Mouse (Mus musculus): ENCODE measurements around the gene Ube2o. TPM values are rescaled to one million over a fixed set of nuclear protein-coding genes. Genes with fewer than 3 reads are reported as not detected.

Gene Ube2o
- polyA plus RNA-seq, 2 experiments: 18.7 to 29.7 TPM

- under 1% methylated on average over 36 of the region's 39 CpGs for WGBS
- TF ChIP-seq POLR2A (IDR thresholded peaks at IDR 0.05; ENCODE audit: borderline replicate concordance, extremely low read depth, insufficient read depth, insufficient read length): no peak
- Histone ChIP-seq H3K27me3 (ENCODE audit: control insufficient read depth, insufficient read depth, low read length) (no peaks in the 10 kb centered on the region), H3K4me2 (replicated peaks; ENCODE audit: low read depth, low read length, severe bottlenecking) (peak overlapping the region; percentile 79), H3K9ac (ENCODE audit: low read depth, low read length, severe bottlenecking) (peak overlapping the region; percentile 88), H3K4me1 (ENCODE audit: control insufficient read depth, insufficient read depth, low read length) (peaks cover 10% of the 10 kb centered on the region), H3K36me3 (ENCODE audit: control insufficient read depth, insufficient read depth, low read length) (peaks cover 26% of the 10 kb centered on the region), H3K27ac (replicated peaks; ENCODE audit: low read depth, low read length) (peak overlapping the region; percentile 81), H3K4me3 (replicated peaks; ENCODE audit: low read length) (peak overlapping the region; percentile 93), H3K9me3 (ENCODE audit: control insufficient read depth, low read length) (no peaks in the 10 kb centered on the region)
- ATAC-seq (ENCODE audit: low FRiP score, low read depth): peak; percentile 24; the same call in 1 of the 2 replicates
- no peak for DNase-seq (ENCODE audit: low spot score)
Measured at GRCm38 (mm10) chr11:116489771-116490231, 91.4 kb downstream of the Ube2o start.

GRCm38 (mm10) chr11:116488693-116489375 is 92.4 kb downstream of the Ube2o start:
- ATAC-seq (ENCODE audit: low FRiP score, low read depth): no peak

GRCm38 (mm10) chr11:116488207-116488606 is 93.0 kb downstream of the Ube2o start:
- TF ChIP-seq POLR2A (IDR thresholded peaks at IDR 0.05; ENCODE audit: borderline replicate concordance, extremely low read depth, insufficient read depth, insufficient read length): no peak
- Histone ChIP-seq H3K36me3 (ENCODE audit: control insufficient read depth, insufficient read depth, low read length) (peaks cover 42% of the 10 kb centered on the region), H3K4me2 (replicated peaks; ENCODE audit: low read depth, low read length, severe bottlenecking) (no peak overlapping the region), H3K4me1 (ENCODE audit: control insufficient read depth, insufficient read depth, low read length) (peaks cover 10% of the 10 kb centered on the region), H3K4me3 (replicated peaks; ENCODE audit: low read length) (no peak overlapping the region), H3K9me3 (ENCODE audit: control insufficient read depth, low read length) (no peaks in the 10 kb centered on the region), H3K9ac (ENCODE audit: low read depth, low read length, severe bottlenecking) (no peak overlapping the region), H3K27me3 (ENCODE audit: control insufficient read depth, insufficient read depth, low read length) (no peaks in the 10 kb centered on the region), H3K27ac (replicated peaks; ENCODE audit: low read depth, low read length) (no peak overlapping the region)
- ATAC-seq (ENCODE audit: low FRiP score, low read depth): no peak
- DNase-seq (ENCODE audit: low spot score): no peak

More at GRCm38 (mm10) chr11:116488693-116489375, 92.4 kb downstream of the Ube2o start:
- peaks cover 10% of the 10 kb centered on the region for H3K4me1 ChIP-seq (ENCODE audit: control insufficient read depth, insufficient read depth, low read length)
- TF ChIP-seq POLR2A (IDR thresholded peaks at IDR 0.05; ENCODE audit: borderline replicate concordance, extremely low read depth, insufficient read depth, insufficient read length): no peak
- peak overlapping the region; percentile 93 for H3K4me3 ChIP-seq (replicated peaks; ENCODE audit: low read length)
- H3K9ac ChIP-seq (ENCODE audit: low read depth, low read length, severe bottlenecking): peak overlapping the region; percentile 88
- H3K27me3 ChIP-seq (ENCODE audit: control insufficient read depth, insufficient read depth, low read length): no peaks in the 10 kb centered on the region
- DNase-seq (ENCODE audit: low spot score): no peak
- peak overlapping the region; percentile 79 for H3K4me2 ChIP-seq (replicated peaks; ENCODE audit: low read depth, low read length, severe bottlenecking)
- H3K9me3 ChIP-seq (ENCODE audit: control insufficient read depth, low read length): no peaks in the 10 kb centered on the region
- H3K27ac ChIP-seq (replicated peaks; ENCODE audit: low read depth, low read length): no peak overlapping the region
- 76% methylated on average over 14 of the region's 14 CpGs for WGBS
- H3K36me3 ChIP-seq (ENCODE audit: control insufficient read depth, insufficient read depth, low read length): peaks cover 36% of the 10 kb centered on the region

Other genes starting within 250 kb of the Ube2o start
- 0.85 and 0.88 TPM in 2 replicates for gene Foxj1, start 246.0 kb downstream of the Ube2o start, polyA plus RNA-seq (2012; rRNA removed)
- gene Foxj1, start 246.0 kb downstream of the Ube2o start, polyA plus RNA-seq (2014; fragmentation: Nextera tagmentation; extraction: Ambion mirVana): 0.14 TPM in 1 of 2 replicates, not detected in the other
- 20.1 and 23.2 TPM in 2 replicates for gene Rnf157, start 168.4 kb downstream of the Ube2o start, polyA plus RNA-seq (2012; rRNA removed)
- 17.3 and 19.7 TPM in 2 replicates for gene Rnf157, start 168.4 kb downstream of the Ube2o start, polyA plus RNA-seq (2014; fragmentation: Nextera tagmentation; extraction: Ambion mirVana)
- gene Ubald2, start 147.4 kb downstream of the Ube2o start, polyA plus RNA-seq (2012; rRNA removed): 131 and 148 TPM in 2 replicates
- 46.2 and 48.6 TPM in 2 replicates for gene Ubald2, start 147.4 kb downstream of the Ube2o start, polyA plus RNA-seq (2014; fragmentation: Nextera tagmentation; extraction: Ambion mirVana)
- 0.09 and 0.33 TPM in 2 replicates for gene Qrich2, start 115.2 kb downstream of the Ube2o start, polyA plus RNA-seq (2012; rRNA removed)
- 0.17 and 0.36 TPM in 2 replicates for gene Qrich2, start 115.2 kb downstream of the Ube2o start, polyA plus RNA-seq (2014; fragmentation: Nextera tagmentation; extraction: Ambion mirVana)
- gene Prpsap1, start 87.2 kb downstream of the Ube2o start, polyA plus RNA-seq (2012; rRNA removed): 134 and 144 TPM in 2 replicates
- gene Prpsap1, start 87.2 kb downstream of the Ube2o start, polyA plus RNA-seq (2014; fragmentation: Nextera tagmentation; extraction: Ambion mirVana): 148 and 157 TPM in 2 replicates
- gene Sphk1, start 50.5 kb downstream of the Ube2o start, polyA plus RNA-seq (2012; rRNA removed): 3.8 and 4.7 TPM in 2 replicates
- gene Sphk1, start 50.5 kb downstream of the Ube2o start, polyA plus RNA-seq (2014; fragmentation: Nextera tagmentation; extraction: Ambion mirVana): 3.2 and 3.4 TPM in 2 replicates
- gene Aanat, start 5.0 kb upstream of the Ube2o start, polyA plus RNA-seq (2012; rRNA removed): 0.13 and 0.17 TPM in 2 replicates
- gene Aanat, start 5.0 kb upstream of the Ube2o start, polyA plus RNA-seq (2014; fragmentation: Nextera tagmentation; extraction: Ambion mirVana): not detected in 2 replicates
- 11.4 and 15.0 TPM in 2 replicates for gene Rhbdf2, start 45.6 kb upstream of the Ube2o start, polyA plus RNA-seq (2012; rRNA removed)
- 5.0 and 5.5 TPM in 2 replicates for gene Rhbdf2, start 45.6 kb upstream of the Ube2o start, polyA plus RNA-seq (2014; fragmentation: Nextera tagmentation; extraction: Ambion mirVana)
- 0.38 and 0.85 TPM in 2 replicates for gene Prcd, start 72.1 kb upstream of the Ube2o start, polyA plus RNA-seq (2012; rRNA removed)
- gene Prcd, start 72.1 kb upstream of the Ube2o start, polyA plus RNA-seq (2014; fragmentation: Nextera tagmentation; extraction: Ambion mirVana): 1.2 and 1.4 TPM in 2 replicates
- gene Cygb, start 72.9 kb upstream of the Ube2o start, polyA plus RNA-seq (2012; rRNA removed): 12.1 and 12.3 TPM in 2 replicates
- 11.7 and 13.4 TPM in 2 replicates for gene Cygb, start 72.9 kb upstream of the Ube2o start, polyA plus RNA-seq (2014; fragmentation: Nextera tagmentation; extraction: Ambion mirVana)
- gene St6galnac1, start 194.1 kb upstream of the Ube2o start, polyA plus RNA-seq (2012; rRNA removed): not detected in 2 replicates
- gene St6galnac1, start 194.1 kb upstream of the Ube2o start, polyA plus RNA-seq (2014; fragmentation: Nextera tagmentation; extraction: Ambion mirVana): not detected in 2 replicates
- gene Mxra7, start 246.6 kb upstream of the Ube2o start, polyA plus RNA-seq (2012; rRNA removed): 20.8 and 21.9 TPM in 2 replicates
- gene Mxra7, start 246.6 kb upstream of the Ube2o start, polyA plus RNA-seq (2014; fragmentation: Nextera tagmentation; extraction: Ambion mirVana): 11.0 and 13.9 TPM in 2 replicates